Mouse (Mus musculus) midbrain, embryonic 12.5 days (tissue): ENCODE measurements around the gene Tmem8. TPM values are rescaled to one million over a fixed set of nuclear protein-coding genes. Genes with fewer than 3 reads are reported as not detected.
A peak's percentile ranks its signal among the peaks of the same experiment; 100 is the strongest.

Experiments
- ATAC-seq: fragments of 200-750 bp; cut with Nextera tagmentation; 2 replicates; pipeline ENCODE4 v1.8.0; 2017; ENCODE audit warnings: low read depth, moderate TSS enrichment, moderate library complexity; ENCODE audit not compliant: low FRiP score
- H3K27ac ChIP-seq: fragments of 300-500 bp; sonication (generic); replicated peaks from 2 replicates; pipeline ENCODE4 v1.5.1; 2016; ENCODE audit warnings: mild to moderate bottlenecking
- H3K27me3 ChIP-seq: fragments of 300-500 bp; sonication (generic); 2 replicates; pipeline ENCODE4 v1.6.1; 2016; ENCODE audit warnings: mild to moderate bottlenecking
- H3K36me3 ChIP-seq: fragments of 300-500 bp; sonication (generic); 2 replicates; pipeline ENCODE4 v1.6.1; 2016
- H3K4me1 ChIP-seq: fragments of 300-500 bp; sonication (generic); 2 replicates; pipeline ENCODE4 v1.6.1; 2016
- H3K4me2 ChIP-seq: fragments of 300-500 bp; sonication (generic); replicated peaks from 2 replicates; pipeline ENCODE4 v1.6.1; 2016; ENCODE audit warnings: mild to moderate bottlenecking, moderate library complexity
- H3K4me3 ChIP-seq: fragments of 300-500 bp; sonication (generic); 2 replicates; pipeline ENCODE4 v1.5.1; 2016; ENCODE audit warnings: mild to moderate bottlenecking
- H3K9ac ChIP-seq: fragments of 300-500 bp; sonication (generic); replicated peaks from 2 replicates; pipeline ENCODE4 v1.6.1; 2016; ENCODE audit warnings: mild to moderate bottlenecking, moderate library complexity
- H3K9me3 ChIP-seq: fragments of 300-500 bp; sonication (generic); 2 replicates; pipeline ENCODE4 v1.6.1; 2016; ENCODE audit warnings: mild to moderate bottlenecking
- WGBS: fragments of 180-500 bp; shearing (Covaris S2); methylation state at CpG from one replicate; pipeline ENCODE4 v1.1.7; 2016; 5-methylcytosine and 5-hydroxymethylcytosine counted together
- polyA plus RNA-seq: library from polyadenylated mRNA; unstranded; fragments of >200 nt; fragmentation: Nextera tagmentation; extraction: Ambion mirVana; gene quantifications from 2 replicates; pipeline ENCODE4 v1.2.1, GENCODE M21; 2016

The Tmem8 gene
- polyA plus RNA-seq, 1 experiment from 2014 or later, result 2.1 TPM

DNA sequence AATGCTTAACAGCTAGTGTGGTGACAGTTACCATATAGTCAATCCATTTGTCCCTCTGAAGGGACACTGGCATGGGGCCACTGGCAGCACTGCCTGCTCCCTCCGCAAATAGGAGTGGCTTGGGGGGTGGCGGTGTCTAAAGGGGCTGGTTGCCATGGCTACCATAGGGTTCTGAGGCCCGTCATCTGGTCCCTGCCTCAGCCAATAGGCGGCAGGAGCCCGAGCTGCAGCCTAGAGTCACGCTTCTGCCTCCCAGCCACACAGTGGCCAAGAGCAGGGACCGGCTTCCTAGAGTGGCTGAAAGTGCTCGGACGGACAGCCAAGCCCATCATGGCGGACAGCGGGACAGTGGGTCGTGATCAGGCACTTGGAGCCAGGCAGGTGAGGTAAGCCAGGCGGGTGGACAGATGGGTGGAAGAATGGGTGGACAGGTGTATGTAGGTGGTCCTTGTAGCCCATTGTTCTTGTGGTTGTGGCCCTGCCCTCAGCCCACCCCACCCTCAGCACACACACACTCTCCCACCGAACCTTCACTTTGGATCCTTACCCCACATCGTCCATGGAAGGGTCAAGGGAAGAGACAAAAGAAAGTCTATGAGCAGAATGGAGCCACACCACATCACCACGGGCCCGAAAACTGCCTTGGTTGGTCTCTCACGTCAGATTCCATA, 18.1 kb downstream of the Tmem8 start:
- peaks cover 48% of the 10 kb centered on the region for H3K36me3 ChIP-seq
- peak overlapping the region; percentile 57 for H3K9ac ChIP-seq
- H3K9me3 ChIP-seq, result no peaks in the 10 kb centered on the region
- peak overlapping the region; percentile 92 for H3K27ac ChIP-seq
- peak overlapping the region; percentile 40 for H3K4me3 ChIP-seq
- H3K4me1 ChIP-seq, result peaks cover 25% of the 10 kb centered on the region
- peak; percentile 82 for ATAC-seq
- 47% methylated on average over 18 of the region's 18 CpGs for WGBS
- H3K27me3 ChIP-seq, result peaks cover 72% of the 10 kb centered on the region
- H3K4me2 ChIP-seq, result peak overlapping the region; percentile 51

DNA sequence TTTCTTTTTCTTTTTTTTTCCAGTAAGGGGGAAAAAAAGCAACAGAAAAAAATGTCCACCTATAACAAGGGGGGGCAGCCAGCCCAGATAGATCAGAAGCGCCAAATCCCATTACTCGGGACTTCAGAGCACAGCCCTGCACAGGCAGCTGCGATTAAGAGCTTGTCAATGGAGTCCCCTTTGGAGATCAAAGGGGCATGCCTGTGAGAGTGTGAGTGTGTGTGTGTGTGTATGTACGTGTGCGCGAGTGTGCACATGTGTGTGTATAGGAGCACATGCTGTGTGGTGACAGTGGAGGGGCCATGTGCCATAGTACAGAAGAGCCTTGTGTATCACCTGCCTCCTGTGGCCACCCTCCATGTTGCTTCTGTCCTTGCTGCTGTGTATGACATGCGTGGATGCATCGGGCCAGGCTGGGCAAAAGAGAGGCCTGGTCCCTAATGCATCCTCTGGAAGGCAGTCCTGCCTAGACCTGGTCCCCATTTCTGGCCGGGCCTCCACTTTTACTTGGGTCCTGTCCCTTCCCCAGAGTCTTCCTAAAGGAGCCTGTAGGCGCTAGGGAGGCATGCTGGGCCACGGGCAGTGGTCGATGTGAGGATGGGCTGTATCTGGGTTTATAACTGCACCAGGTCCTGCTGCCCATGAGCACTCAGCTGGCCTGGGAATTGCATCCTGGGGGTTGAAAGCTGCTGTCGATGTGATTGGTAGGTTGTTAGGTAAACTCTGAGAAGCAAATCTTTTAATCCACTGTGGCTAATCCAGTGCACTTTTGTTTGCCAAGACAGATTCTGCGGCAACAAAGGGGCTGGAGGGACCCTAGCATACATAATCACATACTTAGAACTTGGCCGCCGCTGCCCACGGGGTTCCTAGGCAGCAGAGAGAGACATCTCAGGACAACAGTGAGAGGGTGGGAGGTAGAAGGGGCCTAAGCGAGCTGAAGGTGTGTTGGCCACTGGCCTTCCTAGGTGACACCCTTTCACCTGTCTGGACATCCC, 19.1 kb downstream of the Tmem8 start:
- H3K36me3 ChIP-seq, result peaks cover 39% of the 10 kb centered on the region
- peak overlapping the region; percentile 57 for H3K9ac ChIP-seq
- WGBS, result 33% methylated on average over 18 of the region's 18 CpGs
- H3K27ac ChIP-seq, result peak overlapping the region; percentile 92
- peak overlapping the region; percentile 51 for H3K4me2 ChIP-seq
- peaks cover 25% of the 10 kb centered on the region for H3K4me1 ChIP-seq
- no peaks in the 10 kb centered on the region for H3K9me3 ChIP-seq
- H3K4me3 ChIP-seq, result peak overlapping the region; percentile 40
- ATAC-seq, result peak; percentile 73
- peaks cover 70% of the 10 kb centered on the region for H3K27me3 ChIP-seq

- Histone ChIP-seq H3K9me3 (no peaks in the 10 kb centered on the region), H3K9ac (no peak overlapping the region), H3K27me3 (peaks cover 38% of the 10 kb centered on the region), H3K4me3 (no peak overlapping the region), H3K27ac (no peak overlapping the region), H3K4me2 (no peak overlapping the region), H3K36me3 (0 out of 2 replicates have a peak, but pooled peaks cover 3% of the 10 kb centered on the region), H3K4me1 (peaks cover 37% of the 10 kb centered on the region)
- 87% methylated on average over 11 of the region's 11 CpGs for WGBS
- ATAC-seq, result no peak
These were observed 24.1 kb downstream of the Tmem8 start for GRCm38 (mm10) chr17:26137106-26137750.

DNA sequence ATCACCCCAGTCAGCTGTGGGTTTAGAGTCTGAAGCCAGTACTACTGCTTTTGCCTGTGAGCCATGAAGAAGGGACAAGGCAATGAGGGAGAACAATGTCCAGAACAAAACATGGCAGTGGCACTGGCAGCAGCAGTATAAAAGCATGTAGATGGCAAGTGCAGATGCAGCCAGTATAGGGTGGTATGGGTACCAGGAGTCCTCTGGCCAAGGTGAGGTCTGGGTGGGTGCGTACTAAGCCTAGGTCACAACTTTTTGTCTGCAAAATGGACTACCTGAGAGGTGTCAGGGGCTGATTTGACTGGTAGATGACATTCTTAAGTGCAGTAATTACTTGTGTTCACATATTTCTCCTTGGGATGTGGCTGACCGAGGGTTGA, 24.6 kb downstream of the Tmem8 start:
- Histone ChIP-seq H3K27ac (peak overlapping the region; percentile 86), H3K27me3 (peaks cover 36% of the 10 kb centered on the region), H3K9me3 (no peaks in the 10 kb centered on the region), H3K4me3 (peak overlapping the region; percentile 94; the same call in 1 of the 2 replicates), H3K4me1 (peaks cover 32% of the 10 kb centered on the region), H3K9ac (peak overlapping the region; percentile 97; the same call in 1 of the 2 replicates), H3K36me3 (peaks cover 8% of the 10 kb centered on the region), H3K4me2 (peak overlapping the region; percentile 94)
- WGBS, result 77% methylated on average over 2 of the region's 2 CpGs
- ATAC-seq, result no peak

DNA sequence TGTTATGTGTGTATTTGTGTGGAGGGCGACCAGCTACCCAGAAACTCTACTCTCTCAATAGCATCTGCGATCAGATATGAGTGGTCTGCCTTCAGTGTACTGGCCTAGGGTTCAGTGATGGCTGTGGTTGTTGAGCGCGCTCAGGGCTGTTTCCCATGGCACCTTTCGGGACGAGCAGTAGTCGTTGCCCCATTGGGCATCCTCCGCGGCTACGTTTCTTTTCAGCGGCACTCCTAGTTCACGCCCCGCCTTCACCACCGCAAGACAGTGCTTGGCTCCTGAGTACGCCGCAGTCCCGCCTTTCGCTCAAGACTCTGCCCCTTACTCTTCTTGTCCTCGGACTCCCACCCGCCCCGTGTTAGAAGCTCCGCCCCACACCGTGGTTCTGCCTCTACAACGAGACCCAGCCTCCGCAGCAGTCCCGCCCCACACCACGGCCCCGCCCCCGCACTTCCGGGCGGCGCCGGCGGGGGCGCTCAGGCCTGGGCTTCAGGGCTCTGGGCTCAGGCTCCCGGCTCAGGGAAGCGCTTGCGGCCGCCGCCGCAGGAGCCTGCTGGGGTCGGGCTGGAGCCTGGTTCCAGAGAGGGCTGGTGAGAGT, 25.2 kb downstream of the Tmem8 start, which contains the start of gene Axin1:
Axin1 (plus strand) TSS at position 450 of the 598 bp plus-strand sequence.
- peaks cover 14% of the 10 kb centered on the region for H3K36me3 ChIP-seq
- no peaks in the 10 kb centered on the region for H3K9me3 ChIP-seq
- peak within 1 kb of the TSS; percentile 94 for H3K4me2 ChIP-seq
- H3K27me3 ChIP-seq, result peaks cover 31% of the 10 kb centered on the region
- H3K9ac ChIP-seq, result peak within 1 kb of the TSS; percentile 97
- under 1% methylated on average over 42 of the region's 42 CpGs for WGBS
- ATAC-seq, result peak; percentile 97
- peaks cover 28% of the 10 kb centered on the region for H3K4me1 ChIP-seq
- peak within 1 kb of the TSS; percentile 86 for H3K27ac ChIP-seq
- H3K4me3 ChIP-seq, result peak within 1 kb of the TSS; percentile 94

DNA sequence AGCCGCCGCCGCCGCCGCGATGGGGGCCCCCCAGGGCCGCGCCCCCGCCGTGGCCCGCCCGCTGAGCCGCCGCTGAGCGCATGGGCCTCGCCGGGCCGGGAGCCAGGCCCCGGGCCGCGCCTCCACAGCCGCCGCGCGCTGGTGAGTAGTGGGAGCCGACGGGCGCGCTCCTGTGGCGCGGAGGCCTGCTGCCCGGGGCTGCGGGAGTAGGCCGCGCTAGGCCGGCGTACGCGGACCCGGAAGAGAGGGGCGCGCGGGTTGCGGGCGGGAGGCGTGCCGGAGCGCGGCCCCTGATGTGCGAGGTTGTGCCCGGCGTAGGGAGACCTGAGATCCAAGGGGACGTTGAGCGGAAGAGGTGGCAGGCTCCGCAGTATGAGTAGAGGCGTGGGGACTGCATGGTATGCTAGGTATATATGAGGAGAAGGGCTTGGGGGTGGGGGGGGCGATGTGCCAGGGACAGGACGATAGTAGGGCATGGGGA, 25.8 kb downstream of the Tmem8 start:
- H3K27me3 ChIP-seq, result peaks cover 25% of the 10 kb centered on the region
- peak; percentile 66; the same call in 1 of the 2 replicates for ATAC-seq
- peak overlapping the region; percentile 94 for H3K4me2 ChIP-seq
- H3K36me3 ChIP-seq, result peaks cover 19% of the 10 kb centered on the region
- H3K27ac ChIP-seq, result peak overlapping the region; percentile 86
- WGBS, result under 1% methylated on average over 53 of the region's 58 CpGs
- H3K4me3 ChIP-seq, result peak overlapping the region; percentile 94
- peaks cover 28% of the 10 kb centered on the region for H3K4me1 ChIP-seq
- H3K9me3 ChIP-seq, result no peaks in the 10 kb centered on the region
- peak overlapping the region; percentile 97 for H3K9ac ChIP-seq

GRCm38 (mm10) chr17:26142796-26143195, 29.7 kb downstream of the Tmem8 start:
- no peak for ATAC-seq

GRCm38 (mm10) chr17:26143386-26143785, 30.3 kb downstream of the Tmem8 start:
- H3K9ac ChIP-seq, result no peak overlapping the region
- peaks cover 48% of the 10 kb centered on the region for H3K36me3 ChIP-seq
- no peak overlapping the region for H3K27ac ChIP-seq
- H3K4me1 ChIP-seq, result peaks cover 18% of the 10 kb centered on the region
- no peak overlapping the region for H3K4me2 ChIP-seq
- no peak for ATAC-seq
- no peak overlapping the region for H3K4me3 ChIP-seq
- no peaks in the 10 kb centered on the region for H3K9me3 ChIP-seq
- 93% methylated on average over 5 of the region's 5 CpGs for WGBS
- no peaks in the 10 kb centered on the region for H3K27me3 ChIP-seq

More at GRCm38 (mm10) chr17:26142796-26143195, 29.7 kb downstream of the Tmem8 start:
- H3K4me2 ChIP-seq, result no peak overlapping the region
- peaks cover 42% of the 10 kb centered on the region for H3K36me3 ChIP-seq
- H3K4me1 ChIP-seq, result peaks cover 24% of the 10 kb centered on the region
- no peak overlapping the region for H3K4me3 ChIP-seq
- H3K27ac ChIP-seq, result no peak overlapping the region
- H3K9ac ChIP-seq, result no peak overlapping the region
- no peaks in the 10 kb centered on the region for H3K9me3 ChIP-seq
- H3K27me3 ChIP-seq, result no peaks in the 10 kb centered on the region
- WGBS, result 97% methylated on average over 4 of the region's 4 CpGs

DNA sequence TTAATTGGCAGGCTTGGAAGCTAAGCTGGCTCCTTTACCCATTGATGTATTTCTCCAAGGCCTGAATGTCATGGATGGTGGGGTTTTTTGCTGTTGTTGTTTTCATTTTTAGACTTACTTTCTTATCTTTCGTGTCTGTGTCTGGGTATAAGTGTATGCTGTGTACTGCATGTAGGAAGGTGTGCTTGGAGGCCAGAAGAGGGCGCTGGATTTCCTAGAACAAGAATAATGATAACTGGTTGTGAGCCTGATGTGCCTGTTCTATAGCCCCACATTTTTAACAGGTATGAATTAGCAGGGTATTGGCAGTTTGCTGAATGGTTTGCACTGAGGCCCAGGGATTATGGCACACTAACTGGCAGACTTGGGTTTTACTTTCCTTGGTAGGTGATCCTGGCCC, 36.0 kb downstream of the Tmem8 start:
- Histone ChIP-seq H3K4me1 (no peaks in the 10 kb centered on the region), H3K4me2 (no peak overlapping the region), H3K4me3 (no peak overlapping the region), H3K9ac (no peak overlapping the region), H3K36me3 (peaks cover 77% of the 10 kb centered on the region), H3K27ac (no peak overlapping the region), H3K27me3 (no peaks in the 10 kb centered on the region), H3K9me3 (no peaks in the 10 kb centered on the region)
- no peak for ATAC-seq
- WGBS, result 87% methylated on average over 2 of the region's 2 CpGs

DNA sequence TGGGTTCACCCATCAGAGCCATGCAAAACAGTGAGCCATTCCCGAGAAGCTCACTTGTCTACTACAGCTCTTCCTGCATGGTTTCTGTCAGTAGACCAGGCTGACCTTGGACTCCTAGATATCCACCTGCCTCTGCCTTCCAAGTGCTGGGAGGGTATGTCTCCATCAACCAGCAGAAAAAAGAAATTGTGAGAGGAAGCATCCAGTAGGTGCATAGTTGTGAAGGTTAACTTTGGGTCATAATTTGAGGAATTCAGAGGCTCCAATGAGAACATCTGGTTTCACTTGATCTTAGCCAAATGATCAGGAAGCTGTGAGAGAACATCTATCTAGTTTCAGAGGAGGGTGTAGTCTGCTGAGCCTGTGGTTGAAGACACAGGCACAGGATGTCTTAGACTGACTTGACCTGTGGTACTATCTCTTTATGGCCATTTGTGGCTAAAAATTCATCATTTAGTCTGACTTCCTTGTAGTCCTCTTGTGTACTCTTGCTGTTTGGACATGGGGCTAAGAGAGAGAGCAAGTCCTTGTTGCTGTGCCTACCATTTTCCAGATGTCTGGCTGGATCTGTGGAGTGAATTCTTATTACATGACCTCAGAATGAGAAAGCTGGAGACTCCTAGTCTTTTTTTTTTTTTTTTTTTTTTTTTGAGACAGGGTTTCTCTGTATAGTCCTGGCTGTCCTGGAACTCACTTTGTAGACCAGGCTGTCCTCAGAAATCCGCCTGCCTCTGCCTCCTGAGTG, 39.0 kb downstream of the Tmem8 start:
- no peak overlapping the region for H3K9ac ChIP-seq
- no peaks in the 10 kb centered on the region for H3K27me3 ChIP-seq
- H3K36me3 ChIP-seq, result peaks cover 64% of the 10 kb centered on the region
- no peak for ATAC-seq
- no peak overlapping the region for H3K4me3 ChIP-seq
- no peak overlapping the region for H3K27ac ChIP-seq
- no peaks in the 10 kb centered on the region for H3K9me3 ChIP-seq
- 95% methylated on average over 2 of the region's 2 CpGs for WGBS
- no peak overlapping the region for H3K4me2 ChIP-seq
- no peaks in the 10 kb centered on the region for H3K4me1 ChIP-seq

- no peak overlapping the region for H3K27ac ChIP-seq
- H3K9me3 ChIP-seq, result no peaks in the 10 kb centered on the region
- H3K27me3 ChIP-seq, result no peaks in the 10 kb centered on the region
- no peak overlapping the region for H3K9ac ChIP-seq
- WGBS, result 94% methylated on average over 1 of the region's 1 CpGs
- ATAC-seq, result no peak
- H3K36me3 ChIP-seq, result 0 out of 2 replicates have a peak, but pooled peaks cover 7% of the 10 kb centered on the region
- H3K4me2 ChIP-seq, result no peak overlapping the region
- H3K4me1 ChIP-seq, result no peaks in the 10 kb centered on the region
- no peak overlapping the region for H3K4me3 ChIP-seq
These were observed 49.6 kb downstream of the Tmem8 start for GRCm38 (mm10) chr17:26162736-26163135.
